Mouse (Mus musculus) CH12.LX (cell line): ENCODE measurements around the gene 1700122O11Rik. TPM values are rescaled to one million over a fixed set of nuclear protein-coding genes. Genes with fewer than 3 reads are reported as not detected.

Experiments used
- DNase-seq: peaks from one replicate; pipeline ENCODE4 v3.0.0-alpha.2; 2013; ENCODE audit errors: extremely low read depth
- H3K27ac ChIP-seq: 2 replicates; pipeline ENCODE4 v1.5.1; 2012; ENCODE audit warnings: low read depth, mild to moderate bottlenecking, control low read depth, moderate library complexity; ENCODE audit not compliant: insufficient read depth
- H3K27me3 ChIP-seq: replicated peaks from 2 replicates; pipeline ENCODE3; 2012; ENCODE audit warnings: inconsistent platforms
- H3K36me3 ChIP-seq, 2 experiments: replicated peaks in 1 of 2; 2 replicates each; pipeline versions ENCODE3 to v1.6.1; 2012; ENCODE audit warnings: inconsistent platforms in 1 of 2, low read length in 1 of 2, mild to moderate bottlenecking in 1 of 2, mixed read lengths in 1 of 2, moderate library complexity in 1 of 2; ENCODE audit not compliant: control insufficient read depth in 1 of 2, insufficient read depth in 1 of 2
- H3K4me1 ChIP-seq, 2 experiments: 2 replicates each; pipeline ENCODE4 v1.6.1; 2012; ENCODE audit warnings: inconsistent platforms in 1 of 2, moderate library complexity in 1 of 2; ENCODE audit not compliant: insufficient read depth in 2 of 2, control insufficient read depth in 1 of 2
- H3K4me2 ChIP-seq: 2 replicates; pipeline ENCODE4 v1.6.1; 2012; ENCODE audit warnings: low read depth, mild to moderate bottlenecking, control low read depth; ENCODE audit not compliant: poor library complexity, insufficient read depth, severe bottlenecking
- H3K4me3 ChIP-seq, 3 experiments: fragments of 150-350 bp in 1 of 3; sonication (generic) in 1 of 3; replicated peaks in 1 of 3; 2 replicates each; pipeline versions ENCODE3 to v1.5.1; 2011 to 2012; ENCODE audit warnings: low read depth in 2 of 3, low read length in 2 of 3, mild to moderate bottlenecking in 2 of 3, moderate library complexity in 2 of 3, control low read depth in 1 of 3, improper control_type of control experiment in 1 of 3, inconsistent platforms in 1 of 3, mixed read lengths in 1 of 3; ENCODE audit not compliant: poor library complexity in 1 of 3
- H3K79me2 ChIP-seq: replicated peaks from 2 replicates; pipeline ENCODE4 v1.6.1; 2012; ENCODE audit warnings: mild to moderate bottlenecking, moderate library complexity; ENCODE audit not compliant: control insufficient read depth, poor library complexity, insufficient read depth, severe bottlenecking; ENCODE audit errors: extremely low read depth
- H3K9ac ChIP-seq: 2 replicates; pipeline ENCODE4 v1.6.1; 2012; ENCODE audit warnings: low read depth, mild to moderate bottlenecking, control low read depth, moderate library complexity; ENCODE audit not compliant: insufficient read depth
- H3K9me3 ChIP-seq: replicated peaks from 2 replicates; pipeline ENCODE3; 2012; ENCODE audit warnings: low read length, inconsistent platforms, mixed read lengths
- BHLHE40 ChIP-seq: IDR thresholded peaks from 2 replicates; pipeline ENCODE4 v1.6.1; 2011; ENCODE audit warnings: mild to moderate bottlenecking, low read depth, low read length, improper control_type of control experiment
- CTCF ChIP-seq, 2 experiments: IDR thresholded peaks in 1 of 2; conservative IDR thresholded peaks in 1 of 2; 2 replicates each; pipeline ENCODE4 v1.5.1; 2011 to 2012; ENCODE audit warnings: low read depth in 2 of 2, low read length in 2 of 2, improper control_type of control experiment in 1 of 2, inconsistent platforms in 1 of 2, mild to moderate bottlenecking in 1 of 2, moderate library complexity in 1 of 2
- E2F4 ChIP-seq: IDR thresholded peaks from 2 replicates; pipeline ENCODE4 v1.6.1; 2011; ENCODE audit warnings: low read depth, low read length, improper control_type of control experiment; ENCODE audit not compliant: insufficient replicate concordance
- ELF1 ChIP-seq: IDR thresholded peaks from 2 replicates; pipeline ENCODE4 v1.6.1; 2014; ENCODE audit warnings: low read depth, mild to moderate bottlenecking, inconsistent platforms, low read length, improper control_type of control experiment
- EP300 ChIP-seq: IDR thresholded peaks from 2 replicates; pipeline ENCODE4 v1.6.1; 2011; ENCODE audit warnings: low read length, improper control_type of control experiment
- HCFC1 ChIP-seq: IDR thresholded peaks from 2 replicates; pipeline ENCODE4 v1.6.1; 2012; ENCODE audit warnings: low read depth, mild to moderate bottlenecking, inconsistent platforms, low read length, improper control_type of control experiment
- IRF4 ChIP-seq: IDR thresholded peaks from 2 replicates; pipeline ENCODE4 v1.6.1; 2014; ENCODE audit warnings: low read depth, mild to moderate bottlenecking, inconsistent platforms, low read length, improper control_type of control experiment
- JUN ChIP-seq: IDR thresholded peaks from 2 replicates; pipeline ENCODE4 v1.6.1; 2011; ENCODE audit warnings: low read depth, mild to moderate bottlenecking, low read length, improper control_type of control experiment, moderate library complexity; ENCODE audit not compliant: insufficient read depth
- JUND ChIP-seq: conservative IDR thresholded peaks from 2 replicates; pipeline ENCODE4 v1.6.1; 2011; ENCODE audit warnings: low read depth, low read length, improper control_type of control experiment
- MAFK ChIP-seq: IDR thresholded peaks from 2 replicates; pipeline ENCODE4 v1.6.1; 2011; ENCODE audit warnings: low read length, improper control_type of control experiment; ENCODE audit not compliant: insufficient replicate concordance
- MXI1 ChIP-seq: IDR thresholded peaks from 2 replicates; pipeline ENCODE4 v1.6.1; 2011; ENCODE audit warnings: mild to moderate bottlenecking, low read depth, low read length, improper control_type of control experiment
- MYC ChIP-seq: IDR thresholded peaks from 2 replicates; pipeline ENCODE4 v1.6.1; 2011; ENCODE audit warnings: low read depth, mild to moderate bottlenecking, improper control_type of control experiment, low read length
- NRF1 ChIP-seq: IDR thresholded peaks from 2 replicates; pipeline ENCODE4 v1.6.1; 2014; ENCODE audit warnings: low read depth, mild to moderate bottlenecking, inconsistent platforms, low read length, improper control_type of control experiment, moderate library complexity
- SIN3A ChIP-seq: IDR thresholded peaks from 2 replicates; pipeline ENCODE4 v1.6.1; 2012; ENCODE audit warnings: low read length, improper control_type of control experiment, inconsistent platforms
- SMC3 ChIP-seq: IDR thresholded peaks from 2 replicates; pipeline ENCODE4 v1.6.1; 2011; ENCODE audit warnings: low read depth, low read length, improper control_type of control experiment
- TBP ChIP-seq: conservative IDR thresholded peaks from 2 replicates; pipeline ENCODE4 v1.6.1; 2011; ENCODE audit warnings: low read depth, low read length, improper control_type of control experiment
- TCF12 ChIP-seq: IDR thresholded peaks from 2 replicates; pipeline ENCODE4 v1.6.1; 2014; ENCODE audit warnings: low read depth, mild to moderate bottlenecking, inconsistent platforms, low read length, improper control_type of control experiment
- UBTF ChIP-seq: IDR thresholded peaks from 2 replicates; pipeline ENCODE4 v1.6.1; 2012; ENCODE audit warnings: low read depth, mild to moderate bottlenecking, inconsistent platforms, low read length, improper control_type of control experiment, moderate library complexity
- USF2 ChIP-seq: conservative IDR thresholded peaks from 2 replicates; pipeline ENCODE4 v1.6.1; 2011; ENCODE audit warnings: low read depth, low read length, improper control_type of control experiment
- ZNF384 ChIP-seq: IDR thresholded peaks from 2 replicates; pipeline ENCODE4 v1.6.1; 2012; ENCODE audit warnings: low read depth, low read length, improper control_type of control experiment, inconsistent platforms
- dilution Hi-C: fragments of 300-500 bp; cut with MboI; formaldehyde crosslinking; loops from 2 replicates; pipeline ENCODE4 v1.14.3; 2020; ENCODE audit warnings: low sequenced_read_pairs; ENCODE audit not compliant: extremely low pct_unique_long_range_greater_than_20kb, extremely low pct_ligation_motif_present
- in situ Hi-C: fragments of 300-500 bp; cut with MboI; formaldehyde crosslinking; loops from 3 replicates; pipeline ENCODE4 v1.14.3; 2019; ENCODE audit warnings: low sequenced_read_pairs, low pct_ligation_motif_present, low pct_unique_long_range_greater_than_20kb, mixed read lengths
- polyA plus RNA-seq: library from polyadenylated mRNA; unstranded; fragments of >175 nt; gene quantifications from 2 replicates; pipeline ENCODE4 v1.2.1, GENCODE M21; 2012; ENCODE audit warnings: low read depth; ENCODE audit not compliant: insufficient read length
- total RNA-seq, 2 experiments: library from RNA; depleted of rRNA; stranded (reverse); fragments of 300-350 nt in 1 of 2; fragments of >200 nt in 1 of 2; gene quantifications; 2 replicates each; pipeline ENCODE4 v1.2.3; 2012 to 2014

Gene 1700122O11Rik
- total and polyA plus RNA-seq, 3 experiments: not detected

- no peaks in the 10 kb centered on the region for H3K9me3 ChIP-seq
- H3K36me3 ChIP-seq: no peaks in the 10 kb centered on the region
- in situ Hi-C loops (no loop called here), dilution Hi-C loops (no loop called here)
- no peak overlapping the region for H3K4me3 ChIP-seq
- TF ChIP-seq CTCF (conservative IDR thresholded peaks at IDR 0.05 in 1 of 2, IDR thresholded peaks at IDR 0.05 in 1 of 2; ENCODE audit: low read depth in 2 of 2, low read length in 2 of 2) (no peak), MYC (no peak), SMC3 (no peak), UBTF (no peak), TBP (no peak), MAFK (no peak), NRF1 (no peak), USF2 (no peak), BHLHE40 (no peak), HCFC1 (no peak), EP300 (no peak), E2F4 (no peak)
- no peaks in the 10 kb centered on the region for H3K79me2 ChIP-seq
- H3K27ac ChIP-seq: no peak overlapping the region
- no peak overlapping the region for H3K4me2 ChIP-seq
- peaks cover 3 to 16% of the 10 kb centered on the region in 2 experiments; a peak in 1 of 4 replicates for H3K4me1 ChIP-seq
- no peaks in the 10 kb centered on the region for H3K27me3 ChIP-seq
- no peak overlapping the region for H3K9ac ChIP-seq
- DNase-seq: no peak
These were observed 36.9 kb downstream of the 1700122O11Rik start for GRCm38 (mm10) chr17:48001157-48001556.

DNA sequence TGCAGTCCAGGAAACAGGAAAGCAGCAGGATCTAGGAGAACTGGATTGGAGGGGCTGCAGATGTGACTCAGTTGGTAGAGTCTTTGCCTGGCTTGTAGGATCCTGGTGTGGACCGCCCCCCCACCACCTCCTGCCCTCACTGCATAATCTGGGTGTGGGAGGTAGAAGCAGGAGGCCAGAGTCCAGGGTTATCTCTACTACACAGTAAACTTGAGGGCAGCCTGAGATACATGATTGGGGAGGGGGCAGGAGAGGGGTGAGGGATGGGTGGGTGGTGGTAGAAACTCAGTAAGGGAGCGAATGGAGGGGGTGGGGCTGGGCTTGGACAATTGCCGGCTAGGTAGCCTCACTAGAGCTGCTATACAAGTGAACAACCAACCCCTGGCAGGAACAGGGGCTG is 38.3 kb downstream of the 1700122O11Rik start:
- Histone ChIP-seq H3K27me3 (no peaks in the 10 kb centered on the region), H3K4me1 (peaks cover 3 to 16% of the 10 kb centered on the region in 2 experiments; a peak in 1 of 4 replicates), H3K4me2 (no peak overlapping the region), H3K79me2 (no peaks in the 10 kb centered on the region), H3K27ac (no peak overlapping the region), H3K9ac (no peak overlapping the region), H3K9me3 (no peaks in the 10 kb centered on the region), H3K36me3 (no peaks in the 10 kb centered on the region), H3K4me3 (no peak overlapping the region)
- in situ Hi-C loops: no loop called here
- DNase-seq: no peak
- TF ChIP-seq HCFC1: no peak
- no peak for TF ChIP-seq TCF12
- TF ChIP-seq JUN: no peak
- no peak for TF ChIP-seq NRF1
- TF ChIP-seq MXI1: no peak
- no peak for TF ChIP-seq ELF1
- TF ChIP-seq JUND: no peak
- TF ChIP-seq IRF4: no peak
- no peak for TF ChIP-seq UBTF
- no peak for TF ChIP-seq ZNF384
- no peak for TF ChIP-seq SIN3A
- dilution Hi-C loops: no loop called here
